Mouse (Mus musculus) bone marrow macrophage, adult 2 months (primary cell): ENCODE measurements around the gene Ccnq. TPM values are rescaled to one million over a fixed set of nuclear protein-coding genes. Genes with fewer than 3 reads are reported as not detected.

Source experiments
- H3K27ac ChIP-seq: 2 replicates; pipeline ENCODE4 v1.5.1; 2012; ENCODE audit warnings: low read depth, low read length; ENCODE audit not compliant: insufficient read depth
- H3K4me1 ChIP-seq: 2 replicates; pipeline ENCODE4 v1.6.1; 2012; ENCODE audit warnings: low read length; ENCODE audit not compliant: control insufficient read depth, insufficient read depth
- H3K4me3 ChIP-seq: 2 replicates; pipeline ENCODE4 v1.5.1; 2012; ENCODE audit warnings: mild to moderate bottlenecking, low read length, moderate library complexity; ENCODE audit not compliant: insufficient read depth
- CTCF ChIP-seq: IDR thresholded peaks from 2 replicates; pipeline ENCODE4 v1.5.1; 2012; ENCODE audit warnings: low read depth, mild to moderate bottlenecking, low read length, moderate library complexity
- POLR2A ChIP-seq: IDR thresholded peaks from 2 replicates; pipeline ENCODE4 v1.6.1; 2012; ENCODE audit warnings: mild to moderate bottlenecking, low read depth, low read length, borderline replicate concordance
- polyA plus RNA-seq: library from polyadenylated mRNA; stranded (reverse); fragments of >200 nt; gene quantifications from 2 replicates; pipeline ENCODE4 v1.2.4, GENCODE M21; 2012; ENCODE audit not compliant: missing spikeins, insufficient read depth, insufficient read length

Ccnq gene
- 18.7 and 18.9 TPM in 2 replicates for polyA plus RNA-seq

- Histone ChIP-seq H3K27ac (peak within 1 kb of the TSS; percentile 49), H3K4me3 (peak within 1 kb of the TSS; percentile 81), H3K4me1 (peaks cover 34% of the 10 kb centered on the region)
- TF ChIP-seq CTCF: no peak
Measured at GRCm38 (mm10) chr11:78750885-78751842, at the start of gene Ccnq. Gene Ccnq, minus strand, starts transcription at chr11:78751729.

GRCm38 (mm10) chr11:78801094-78801493, 49.6 kb upstream of the Ccnq start:
- Histone ChIP-seq H3K4me3 (no peak overlapping the region), H3K27ac (no peak overlapping the region), H3K4me1 (peaks cover 25% of the 10 kb centered on the region)
- no peak for TF ChIP-seq CTCF
- TF ChIP-seq POLR2A: no peak

- no peak overlapping the region for H3K4me3 ChIP-seq
- peaks cover 14% of the 10 kb centered on the region for H3K4me1 ChIP-seq
- TF ChIP-seq POLR2A (no peak), CTCF (no peak)
- H3K27ac ChIP-seq: no peak overlapping the region
Measured at GRCm38 (mm10) chr11:78796072-78796729, 44.7 kb upstream of the Ccnq start.

- Histone ChIP-seq H3K4me1 (peaks cover 19% of the 10 kb centered on the region), H3K4me3 (peak overlapping the region; percentile 22), H3K27ac (no peak overlapping the region)
- TF ChIP-seq POLR2A (no peak), CTCF (no peak)
Measured at GRCm38 (mm10) chr11:78793116-78793515, 41.6 kb upstream of the Ccnq start.

GRCm38 (mm10) chr11:78792465-78792864, 40.9 kb upstream of the Ccnq start:
- peak overlapping the region; percentile 59 for H3K27ac ChIP-seq
- TF ChIP-seq CTCF (no peak), POLR2A (no peak)
- H3K4me3 ChIP-seq: peak overlapping the region; percentile 22
- H3K4me1 ChIP-seq: peaks cover 19% of the 10 kb centered on the region

DNA sequence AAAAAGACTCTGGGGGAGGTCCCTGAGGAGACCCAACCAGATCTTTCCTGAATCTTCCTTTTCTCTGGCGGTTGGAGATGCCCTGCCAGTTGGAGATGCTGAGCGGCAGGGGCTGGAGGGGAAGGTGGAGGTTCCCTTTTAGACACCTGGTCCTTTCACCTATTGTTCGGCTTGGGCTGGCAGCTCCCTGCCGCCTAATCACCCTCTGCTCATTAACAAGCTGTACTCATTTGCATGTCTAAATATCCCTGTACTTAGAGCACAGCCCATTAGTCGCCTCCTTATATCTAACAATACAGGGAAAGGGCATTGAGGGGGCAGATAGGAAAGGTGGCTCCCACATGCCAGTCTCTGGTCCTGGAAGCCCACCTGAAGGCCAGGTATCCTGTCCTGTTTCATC, 40.5 kb upstream of the Ccnq start:
- TF ChIP-seq CTCF (no peak), POLR2A (no peak)
- Histone ChIP-seq H3K4me3 (peak overlapping the region; percentile 22), H3K4me1 (peaks cover 19% of the 10 kb centered on the region), H3K27ac (peak overlapping the region; percentile 59)

- H3K4me3 ChIP-seq: no peak overlapping the region
- peaks cover 19% of the 10 kb centered on the region for H3K4me1 ChIP-seq
- TF ChIP-seq CTCF: no peak
- TF ChIP-seq POLR2A: no peak
- H3K27ac ChIP-seq: peak overlapping the region; percentile 59
Measured at GRCm38 (mm10) chr11:78791582-78791981, 40.1 kb upstream of the Ccnq start.

- peaks cover 19% of the 10 kb centered on the region for H3K4me1 ChIP-seq
- H3K27ac ChIP-seq: no peak overlapping the region
- H3K4me3 ChIP-seq: no peak overlapping the region
Measured at GRCm38 (mm10) chr11:78789370-78790060, 38.0 kb upstream of the Ccnq start.

DNA sequence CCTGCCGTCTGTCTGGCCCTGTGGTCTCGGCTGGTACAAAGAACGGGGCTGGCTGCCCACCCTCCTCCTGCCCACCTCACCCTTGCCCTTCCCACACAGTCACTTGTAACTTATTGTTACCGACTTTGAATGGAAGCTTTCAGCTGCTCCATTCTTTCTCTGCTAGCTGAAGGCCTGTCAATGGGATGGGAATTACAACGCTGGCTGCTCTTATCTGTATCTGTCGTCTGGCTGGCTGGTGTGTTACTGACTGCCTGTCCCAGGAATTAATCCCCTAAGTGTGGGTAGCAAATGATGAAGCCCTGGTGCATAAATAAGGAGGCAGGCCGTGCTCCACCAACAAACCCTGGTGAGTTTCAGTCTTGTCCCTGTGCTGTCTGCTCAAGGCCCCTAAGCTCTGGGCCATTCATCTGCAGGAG, 34.5 kb upstream of the Ccnq start:
- H3K4me1 ChIP-seq: peaks cover 3% of the 10 kb centered on the region
- no peak overlapping the region for H3K27ac ChIP-seq
- no peak overlapping the region for H3K4me3 ChIP-seq
- no peak for TF ChIP-seq CTCF
- TF ChIP-seq POLR2A: no peak

More at GRCm38 (mm10) chr11:78789370-78790060, 38.0 kb upstream of the Ccnq start:
- TF ChIP-seq CTCF: no peak
- TF ChIP-seq POLR2A: no peak

DNA sequence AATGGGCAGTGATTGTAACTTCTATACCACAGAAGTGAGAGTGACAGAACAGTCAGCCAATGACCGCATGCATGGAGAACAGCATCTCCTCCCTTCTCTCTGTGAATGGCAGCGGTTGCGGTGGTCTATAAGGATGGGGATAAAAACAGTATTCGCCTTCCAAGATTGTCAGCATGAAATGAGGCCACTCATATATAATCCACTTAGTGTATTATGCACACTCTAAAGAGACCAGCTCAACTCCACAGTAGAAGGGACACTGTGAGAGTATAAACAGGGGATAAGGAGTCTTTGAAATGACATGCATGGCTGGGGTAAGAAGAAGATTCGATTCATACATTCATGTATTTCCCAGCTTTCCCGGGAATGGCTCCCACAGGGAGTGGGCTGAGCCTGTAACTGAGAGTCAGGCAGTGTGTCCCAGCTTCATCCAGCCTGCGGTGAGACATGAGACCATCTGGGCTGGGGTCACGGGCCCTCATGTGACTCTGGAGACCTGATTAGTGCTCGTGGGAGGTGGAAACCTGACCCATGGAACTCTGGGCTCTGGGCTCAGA, 31.3 kb upstream of the Ccnq start:
- H3K27ac ChIP-seq: no peak overlapping the region
- no peak overlapping the region for H3K4me3 ChIP-seq
- no peaks in the 10 kb centered on the region for H3K4me1 ChIP-seq
- TF ChIP-seq POLR2A (no peak), CTCF (no peak)
